Mouse (Mus musculus): Measurements from ENCODE around the gene Trim28.

Trim28 gene

DNA sequence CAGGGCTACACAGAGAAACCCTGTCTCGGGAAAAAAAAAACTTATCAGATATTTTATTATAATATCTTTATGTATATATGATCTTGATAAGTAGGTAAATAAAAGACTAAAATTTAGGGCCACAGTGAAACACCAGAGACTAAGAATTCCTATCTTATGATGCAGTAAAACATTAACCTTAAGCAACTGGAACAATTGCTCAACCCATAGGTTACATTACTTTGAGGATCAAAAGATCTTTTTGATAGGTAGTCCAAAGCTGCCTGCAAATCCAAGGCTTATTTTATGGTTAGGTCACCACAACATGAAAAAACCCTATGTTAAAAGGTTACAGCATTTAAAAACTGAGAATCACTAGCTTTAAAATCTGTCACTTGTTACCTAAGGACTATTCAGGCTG is 2.7 kb downstream of the Trim28 start:
- no peak for DNase-seq

DNA sequence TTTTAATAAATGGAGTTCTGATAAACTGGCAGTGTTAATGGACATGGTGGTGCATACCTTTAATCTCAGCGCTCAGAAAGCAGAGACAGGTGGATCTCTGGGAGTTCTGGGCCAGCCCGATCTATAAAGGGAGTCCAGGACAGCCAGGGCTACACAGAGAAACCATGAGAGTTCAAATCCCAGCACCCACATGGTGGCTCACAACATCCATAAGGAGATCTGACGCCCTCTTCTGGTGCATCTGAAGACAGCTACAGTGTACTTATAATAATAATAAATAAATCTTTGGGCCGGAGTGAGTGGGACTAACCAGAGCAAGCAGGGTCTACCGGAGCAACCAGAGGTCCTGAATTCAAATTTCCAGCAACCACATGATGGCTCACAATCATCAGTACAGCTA is 4.5 kb downstream of the Trim28 start:
- DNase-seq = no peak

DNA sequence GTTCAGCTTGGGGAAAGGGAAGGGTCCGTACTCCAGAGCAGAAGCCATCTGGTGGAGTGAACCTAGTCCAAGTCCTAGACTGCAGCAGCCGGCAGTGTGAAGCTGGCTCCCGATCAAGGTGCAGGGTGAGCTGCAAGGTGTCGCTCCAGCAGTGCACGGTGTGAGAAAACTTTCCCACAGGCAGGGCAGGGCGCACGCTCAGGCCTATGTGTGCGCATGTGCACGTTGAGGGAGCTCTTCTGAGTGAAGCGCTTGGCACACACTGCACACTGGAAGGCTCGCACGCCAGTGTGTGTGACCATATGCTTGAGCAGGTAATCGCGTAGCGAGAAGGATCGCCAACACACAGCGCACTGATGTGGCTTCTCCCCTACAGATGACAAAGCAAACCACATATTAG is 7.1 kb downstream of the Trim28 start:
- peak; percentile 54 for DNase-seq

DNA sequence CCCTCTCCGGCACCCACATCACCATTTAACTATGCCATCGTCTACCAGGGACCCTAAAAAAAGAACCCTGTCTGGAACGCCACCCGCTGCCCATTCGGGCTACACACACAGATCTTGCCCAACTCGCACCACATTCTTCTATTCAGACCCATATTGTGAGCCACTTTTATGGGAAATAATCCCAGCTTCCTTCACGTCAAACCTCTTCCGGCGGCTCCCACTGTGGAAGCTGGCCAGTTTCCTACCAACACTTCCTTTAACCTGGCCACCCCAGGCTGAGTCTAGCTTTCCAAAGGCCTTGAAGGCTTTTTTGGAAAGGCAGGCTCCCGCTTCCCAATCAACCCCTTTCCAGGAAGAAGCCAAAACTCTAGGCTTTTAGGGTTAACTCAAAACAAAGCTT is 7.6 kb downstream of the Trim28 start:
- DNase-seq = no peak

DNA sequence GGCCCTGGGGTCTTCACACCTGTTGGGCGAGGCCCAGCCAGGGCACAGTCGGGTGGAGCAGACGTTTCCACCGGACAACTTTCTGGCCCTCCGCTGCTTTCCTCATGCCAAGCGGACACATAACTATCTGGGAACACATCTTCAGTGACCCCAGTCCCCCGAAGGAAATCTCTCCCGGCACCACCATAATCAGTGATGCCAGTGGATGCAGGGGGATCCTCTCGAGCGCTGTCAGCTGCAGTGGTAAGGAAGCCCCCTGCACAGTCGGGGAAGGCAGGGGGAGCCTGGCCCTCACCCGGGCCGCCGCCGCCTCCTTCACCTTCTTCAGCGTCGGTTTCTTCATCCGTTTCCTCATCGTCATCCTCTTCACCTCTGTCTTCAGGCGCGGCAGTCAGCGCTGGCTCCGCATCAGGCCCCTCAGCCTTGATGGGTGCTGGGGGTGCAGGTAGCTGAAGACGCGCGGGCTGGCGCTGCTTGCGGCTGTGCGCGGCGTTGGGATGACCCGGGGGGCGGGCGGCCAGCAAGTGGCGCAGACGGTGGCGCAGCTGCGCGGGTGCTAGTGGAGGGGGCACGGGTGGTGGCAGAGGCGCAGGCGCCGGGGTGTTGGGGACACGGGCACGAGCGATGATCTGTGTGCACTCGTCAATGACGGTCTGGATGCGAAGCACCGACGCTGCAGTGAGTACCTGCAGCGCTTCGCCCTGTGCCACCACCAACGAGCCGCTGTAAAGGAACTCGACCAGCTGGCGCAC is 8.6 kb downstream of the Trim28 start:
- DNase-seq = peak; percentile 59

DNA sequence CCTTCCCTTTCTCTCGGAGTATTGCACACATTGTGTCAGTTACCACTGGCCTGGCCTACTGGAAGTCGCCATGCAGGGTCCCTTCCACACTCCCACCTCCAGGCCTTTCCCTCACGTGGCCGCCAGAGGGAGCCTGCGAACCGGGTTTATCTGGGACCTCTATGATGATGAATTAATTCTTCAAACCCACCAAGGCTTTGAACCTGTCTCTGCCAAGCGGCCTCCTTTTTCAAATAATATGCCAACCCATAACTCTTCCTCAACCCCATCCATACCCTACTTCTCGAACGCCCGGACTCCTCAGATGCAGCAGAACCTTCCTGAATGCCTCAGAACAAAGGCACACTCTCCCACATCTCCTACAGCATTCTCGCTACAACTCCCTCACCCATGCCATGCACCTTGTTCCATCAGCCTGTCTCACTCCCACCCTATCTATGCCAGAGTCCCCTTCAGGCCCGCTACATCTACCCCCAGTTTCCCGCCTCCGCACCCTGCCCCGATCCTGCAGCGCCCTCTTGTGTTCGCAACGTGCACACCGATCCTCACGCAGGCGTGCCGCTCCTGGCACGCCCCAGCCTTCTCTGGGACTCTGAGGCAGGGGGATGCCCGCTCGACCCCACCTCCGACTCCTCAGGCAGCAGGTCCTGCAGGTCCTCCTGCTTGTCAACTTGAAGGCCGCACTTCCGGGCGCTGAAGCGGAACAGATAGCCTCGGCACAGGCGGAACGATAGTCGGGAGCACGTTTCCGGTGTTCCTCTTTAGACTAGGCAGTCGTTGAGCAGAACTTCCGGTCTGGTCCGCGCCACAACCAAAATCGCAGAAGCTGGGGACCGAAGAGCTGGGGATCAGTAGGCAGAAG is 10.5 kb downstream of the Trim28 start:
- DNase-seq = peak; percentile 95

DNA sequence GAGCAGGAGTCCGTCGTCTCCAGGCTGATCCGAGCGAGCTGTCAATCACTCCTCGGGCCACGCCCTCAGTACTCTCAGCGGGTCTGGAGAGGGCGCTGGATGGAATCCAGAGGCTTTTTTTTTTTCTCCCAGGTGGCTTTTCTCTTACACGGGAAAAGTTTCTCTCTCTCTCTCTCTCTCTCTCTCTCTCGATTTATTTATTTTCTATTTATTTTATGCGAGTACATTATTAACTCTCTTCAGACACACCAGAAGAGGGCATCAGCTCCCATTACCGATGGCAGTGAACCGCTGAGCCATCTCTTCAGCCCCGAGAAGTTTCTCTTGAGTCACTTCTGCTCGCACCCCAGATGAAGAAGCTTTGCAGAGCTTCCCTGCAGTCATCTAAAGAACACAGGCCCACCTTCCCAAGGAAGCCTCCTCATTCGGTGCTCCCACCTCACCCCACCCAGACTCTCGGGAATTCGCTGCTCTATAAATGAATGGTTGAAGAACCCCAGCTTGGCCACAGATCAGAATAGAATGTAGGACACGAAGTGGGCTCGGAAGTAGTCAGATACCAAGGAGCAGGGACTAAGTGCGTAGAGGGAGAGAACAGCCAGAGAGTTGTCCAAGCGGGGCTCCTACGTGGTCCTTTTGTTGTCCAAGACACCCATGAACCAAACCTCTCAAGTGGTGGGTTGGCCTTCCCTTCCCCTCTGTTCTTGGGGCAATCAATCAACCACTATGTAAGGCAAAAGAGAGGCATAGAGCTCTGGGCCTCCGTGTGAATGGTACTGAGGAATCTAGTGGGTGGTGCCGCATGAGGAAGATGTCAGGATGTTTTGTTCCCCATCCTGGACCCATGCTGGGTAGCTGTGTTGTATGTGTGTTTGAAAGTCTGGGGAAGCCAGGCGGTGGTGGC is 11.3 kb downstream of the Trim28 start, which contains the start of gene Zbtb45:
TSS of gene Zbtb45 (minus strand) at position 30 of the 904 bp plus-strand sequence.
- DNase-seq = peak; percentile 52

DNA sequence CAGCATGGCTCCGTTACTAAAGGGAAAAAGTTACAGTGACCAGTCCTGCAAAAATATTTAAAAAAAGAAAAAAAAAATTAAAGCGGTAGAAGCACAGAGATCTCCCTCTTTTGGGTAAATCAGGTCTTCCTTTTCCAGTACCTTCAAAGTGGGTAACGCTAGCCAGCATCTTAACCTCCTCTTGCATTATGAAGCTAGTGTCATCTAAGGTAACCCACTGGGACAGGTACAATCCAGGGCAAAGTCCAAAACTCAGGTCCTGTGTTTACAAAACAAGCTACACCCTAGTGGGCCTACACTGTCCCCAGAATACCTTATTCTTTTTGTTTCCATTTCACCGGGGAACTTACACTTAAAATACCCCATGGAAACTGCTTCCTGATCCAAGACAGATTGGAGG is 14.8 kb downstream of the Trim28 start:
- no peak for DNase-seq

DNA sequence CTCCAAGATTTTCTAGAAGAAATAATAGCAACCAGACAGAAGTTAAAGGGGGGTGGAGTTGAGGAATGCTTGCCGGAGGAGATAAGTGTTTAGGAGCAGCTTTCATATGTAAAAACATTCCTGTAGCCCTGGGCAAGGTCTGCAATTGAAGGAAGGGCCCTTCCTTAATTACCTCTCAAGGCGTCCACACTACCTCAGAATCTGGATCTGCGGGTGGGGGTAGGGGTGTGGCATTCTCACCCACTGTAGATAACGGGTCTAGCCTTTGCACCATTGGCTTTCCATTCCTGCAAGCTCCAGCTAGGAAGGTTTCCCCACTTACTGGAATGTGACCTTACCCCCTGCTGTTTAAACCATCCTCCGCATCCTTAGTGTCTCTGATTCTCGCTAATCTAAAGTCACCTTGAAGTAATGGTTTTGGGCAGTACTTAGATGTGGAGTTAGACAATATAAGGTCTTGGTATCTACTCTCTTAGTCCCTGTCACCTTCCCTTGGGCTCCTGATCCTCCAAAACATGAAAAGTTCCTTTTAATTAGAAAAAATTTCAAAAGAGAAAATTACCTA is 15.4 kb downstream of the Trim28 start:
- DNase-seq = no peak

DNA sequence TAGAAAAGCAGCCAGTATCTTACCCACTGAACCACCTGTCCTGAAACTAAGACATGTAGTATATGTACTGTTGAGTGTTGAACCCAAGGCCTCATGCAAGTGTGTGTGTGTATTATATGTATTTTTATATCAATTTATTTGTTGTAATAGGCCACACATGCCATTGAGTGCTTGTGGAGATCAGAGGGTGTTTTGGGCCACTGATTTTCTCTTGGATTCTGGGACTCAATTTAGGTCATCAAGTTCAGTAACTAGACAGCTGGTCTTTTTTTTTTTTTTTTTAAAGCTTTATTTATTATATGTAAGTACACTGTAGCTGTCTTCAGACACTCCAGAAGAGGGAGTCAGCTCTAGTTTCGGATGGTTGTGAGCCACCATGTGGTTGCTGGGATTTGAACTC is 16.3 kb downstream of the Trim28 start:
- no peak for DNase-seq

DNA sequence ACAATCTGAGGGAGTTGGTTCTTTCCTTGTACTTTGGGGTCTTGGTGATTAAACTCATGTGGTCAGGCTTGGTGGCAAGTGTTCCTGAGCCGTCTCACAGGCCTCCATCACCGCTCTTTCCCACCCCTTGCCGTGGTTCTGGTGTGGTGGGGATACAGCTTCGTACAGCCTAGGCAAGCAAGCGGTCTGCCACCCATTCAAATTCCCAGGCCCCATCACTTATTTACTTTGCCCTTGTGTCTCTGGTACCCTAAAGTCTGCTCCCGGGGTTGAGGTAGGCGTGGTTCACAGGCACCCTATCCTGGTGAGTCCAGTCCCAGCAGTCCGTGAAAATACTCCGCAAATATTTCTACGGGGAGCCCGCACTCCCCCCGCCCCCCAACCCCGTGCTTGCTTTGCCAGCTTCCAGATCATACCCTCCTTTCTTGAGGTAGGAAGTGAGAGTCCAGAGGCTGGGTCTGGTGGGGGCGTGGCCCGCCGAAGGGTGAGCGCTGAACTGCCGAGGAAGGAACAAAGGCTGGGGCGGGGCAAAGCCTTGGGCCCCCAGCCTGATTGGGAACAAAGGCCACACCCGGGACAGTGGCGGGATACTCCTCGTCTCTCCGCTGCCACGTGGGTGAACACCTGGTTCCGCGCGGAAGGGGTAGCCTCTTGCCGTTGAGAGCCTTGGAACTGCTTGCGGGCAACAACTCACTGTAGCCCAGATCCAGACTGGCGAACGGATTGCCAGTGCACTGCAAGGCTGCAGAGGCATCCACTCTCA is 24.0 kb downstream of the Trim28 start:
- DNase-seq = peak; percentile 82

DNA sequence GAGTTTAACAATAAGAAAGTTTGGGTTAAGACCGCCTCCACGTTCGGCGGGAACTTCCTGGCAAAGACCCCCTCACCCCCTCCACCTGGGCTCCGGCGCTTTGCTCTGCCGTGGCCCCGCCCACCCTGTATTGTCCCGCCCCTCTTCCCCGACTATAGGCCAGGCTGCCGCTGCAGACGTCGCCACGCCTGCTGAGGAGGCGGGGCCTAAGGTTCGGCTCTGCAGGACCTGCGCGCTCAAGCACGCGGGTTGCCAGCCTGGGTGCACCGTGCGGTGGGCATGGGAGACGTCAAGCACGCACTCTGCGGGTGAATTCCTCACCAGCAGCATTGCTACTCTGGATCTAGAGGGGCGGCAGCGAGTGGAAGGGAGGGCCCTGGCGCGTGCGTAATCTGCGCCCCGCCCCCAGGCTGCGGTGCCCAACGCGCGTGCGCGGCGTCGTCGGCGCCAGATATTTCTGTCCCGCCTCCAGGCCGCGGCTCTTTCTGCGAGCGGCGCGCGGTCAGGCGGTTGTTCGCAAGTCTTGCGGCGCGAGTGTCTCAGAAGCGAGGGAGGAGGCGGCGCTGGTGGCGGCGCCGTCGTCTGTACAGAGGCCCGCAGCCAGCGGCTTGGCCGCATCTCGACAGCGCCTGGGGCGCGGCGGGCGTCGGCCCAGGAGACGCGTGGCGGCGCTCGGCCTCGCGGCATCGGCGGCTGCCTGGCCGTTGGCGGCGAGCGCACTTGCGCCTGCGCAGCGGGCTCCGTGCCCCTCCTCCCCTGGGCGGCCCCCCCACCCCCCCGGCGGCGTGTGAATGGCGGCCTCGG is 25.2 kb downstream of the Trim28 start:
- DNase-seq = peak; percentile 96

DNA sequence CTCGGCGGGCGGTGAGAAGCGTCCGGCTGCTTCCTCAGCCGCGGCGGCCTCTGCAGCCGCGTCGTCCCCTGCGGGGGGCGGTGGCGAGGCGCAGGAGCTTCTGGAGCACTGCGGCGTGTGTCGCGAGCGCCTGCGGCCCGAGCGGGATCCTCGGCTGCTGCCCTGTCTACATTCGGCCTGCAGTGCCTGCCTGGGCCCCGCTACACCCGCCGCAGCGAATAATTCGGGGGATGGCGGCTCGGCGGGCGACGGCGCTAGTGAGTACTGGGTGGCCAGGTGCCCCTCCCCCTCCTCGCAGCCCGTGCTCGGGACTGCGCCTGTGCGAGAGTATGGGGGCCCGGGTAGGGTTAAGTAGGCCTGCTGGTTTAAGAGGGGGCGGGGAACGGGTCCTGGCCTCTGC is 25.9 kb downstream of the Trim28 start:
- peak; percentile 90 for DNase-seq

DNA sequence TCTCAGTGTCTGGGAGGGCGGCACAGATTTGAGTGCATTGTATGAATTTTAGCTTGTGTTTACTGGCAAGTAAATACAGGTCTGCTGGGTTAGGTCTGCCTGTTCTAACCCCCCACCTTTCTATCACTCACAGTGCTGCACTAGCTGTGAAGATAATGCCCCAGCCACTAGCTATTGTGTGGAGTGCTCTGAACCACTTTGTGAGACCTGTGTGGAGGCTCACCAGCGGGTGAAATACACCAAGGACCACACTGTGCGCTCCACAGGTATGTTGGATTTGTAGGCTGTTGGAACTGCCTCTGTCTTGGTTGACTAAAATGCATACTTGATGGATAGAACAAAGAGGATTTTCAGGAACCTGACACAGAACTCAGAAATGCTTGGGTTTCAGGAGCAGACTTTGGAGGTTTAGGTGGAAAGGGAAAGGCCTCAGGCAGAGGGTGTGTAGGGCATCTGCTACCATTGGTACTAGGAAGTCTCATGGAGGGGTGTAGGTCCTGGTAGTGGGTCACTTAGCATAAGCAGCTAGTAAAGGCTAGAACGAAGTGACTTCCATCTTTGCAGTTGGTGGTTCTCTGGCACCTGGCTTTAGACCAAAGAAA is 26.7 kb downstream of the Trim28 start:
- DNase-seq = peak; percentile 43

DNA sequence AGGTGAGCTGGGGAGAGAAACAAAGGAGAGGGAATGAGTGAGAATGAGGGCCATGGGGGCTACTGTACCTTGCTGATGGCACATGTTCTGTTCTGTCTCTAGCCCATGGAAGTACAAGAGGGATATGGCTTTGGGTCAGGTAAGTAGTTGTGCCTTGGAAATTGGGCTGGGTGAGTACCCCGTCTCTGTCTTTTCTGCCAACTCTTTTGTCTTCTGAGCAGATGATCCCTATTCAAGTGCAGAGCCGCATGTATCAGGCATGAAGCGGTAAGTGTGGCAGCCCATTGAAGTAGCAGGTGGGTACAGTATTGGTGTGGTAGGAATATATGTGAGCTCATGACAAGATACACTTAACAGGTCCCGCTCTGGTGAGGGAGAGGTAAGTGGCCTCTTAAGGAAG is 30.1 kb downstream of the Trim28 start:
- DNase-seq = no peak

DNA sequence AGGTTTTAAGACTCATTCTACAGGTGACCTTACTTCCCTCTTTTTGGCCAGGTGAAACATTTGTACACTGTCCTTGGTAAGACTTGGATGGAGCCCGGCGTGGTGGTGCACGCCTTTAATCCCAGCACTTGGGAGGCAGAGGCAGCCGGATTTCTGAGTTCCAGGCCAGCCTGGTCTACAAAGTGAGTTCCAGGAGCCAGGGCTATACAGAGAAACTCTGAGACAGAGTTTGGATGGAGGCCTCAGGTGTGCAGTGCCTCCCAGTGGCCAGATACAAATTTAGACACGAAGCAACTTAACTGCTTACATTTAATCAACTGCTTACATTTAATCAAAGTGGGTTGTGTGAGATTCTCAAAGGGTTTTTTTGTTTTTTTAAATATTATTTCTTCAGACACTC is 32.2 kb downstream of the Trim28 start:
- DNase-seq = no peak

DNA sequence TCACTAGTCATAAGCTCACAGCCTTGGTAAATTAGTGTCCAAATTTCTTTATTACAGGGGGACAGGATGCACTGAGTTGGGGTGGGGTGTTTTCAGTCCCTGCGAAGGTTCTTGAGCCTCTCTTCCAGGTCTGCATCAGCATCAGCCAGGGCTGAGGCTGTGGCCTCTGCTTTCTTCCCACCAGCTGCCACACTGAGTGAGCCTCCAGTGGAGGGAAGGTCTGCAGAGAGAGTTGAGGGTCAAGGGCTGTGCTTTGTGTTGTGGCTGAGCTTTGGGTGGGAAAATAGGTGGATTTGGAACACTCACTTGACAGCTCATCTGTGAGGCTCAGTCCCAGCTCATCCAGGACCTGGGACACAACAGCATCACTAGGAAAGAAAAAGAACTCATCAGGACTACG is 33.1 kb downstream of the Trim28 start:
- no peak for DNase-seq

DNA sequence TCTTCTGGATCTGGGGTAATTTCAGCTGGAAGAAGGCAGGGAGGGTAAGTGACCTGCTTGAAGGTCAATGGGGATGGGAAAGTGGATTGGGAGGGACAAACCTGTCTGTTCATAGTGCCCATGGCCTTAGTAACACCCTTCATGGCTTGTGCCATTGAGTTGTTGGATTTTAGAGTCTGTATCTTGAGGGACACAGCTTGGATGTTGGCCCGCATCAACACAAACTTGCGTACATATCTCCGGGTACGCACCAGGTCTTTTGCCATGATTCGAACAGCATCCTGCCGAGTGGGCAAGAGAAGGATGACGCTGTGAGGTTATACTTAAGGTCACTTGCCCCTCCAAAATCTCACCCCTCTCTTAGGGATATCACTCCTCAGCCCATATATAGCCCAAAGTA is 33.6 kb downstream of the Trim28 start:
- DNase-seq = no peak

DNA sequence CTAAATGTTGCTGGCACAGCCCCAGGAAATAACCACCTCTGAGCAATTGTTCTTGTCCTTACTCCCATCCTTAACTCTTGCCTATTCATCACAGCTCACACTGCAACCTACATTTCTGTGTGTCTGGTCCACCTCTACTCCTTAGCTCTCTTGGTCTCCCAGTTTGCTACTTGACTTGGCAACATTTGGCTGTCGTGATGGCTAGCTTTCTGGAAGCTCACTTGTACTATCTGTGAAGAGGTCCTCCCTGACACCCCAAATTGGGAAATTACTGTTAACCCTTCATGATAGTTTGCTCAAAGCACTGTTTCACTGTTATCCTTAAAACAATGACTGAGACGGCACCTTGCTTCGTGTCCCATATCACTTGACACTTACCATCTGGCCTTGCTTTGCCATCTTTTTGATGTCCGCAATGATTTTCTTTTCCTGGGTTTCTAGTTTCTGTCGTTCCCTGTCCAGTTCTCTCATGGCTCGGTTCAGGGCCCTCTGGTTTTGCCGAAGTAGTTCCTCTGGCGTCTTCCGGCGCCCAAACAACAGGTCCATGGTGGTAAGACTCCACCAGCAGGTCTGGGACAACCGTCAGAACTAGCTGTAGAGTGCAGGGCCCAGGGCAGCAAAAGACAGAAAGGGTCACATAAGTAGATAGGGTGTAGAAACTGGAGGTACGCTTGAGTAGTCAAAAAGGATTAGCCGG is 34.7 kb downstream of the Trim28 start:
- DNase-seq = no peak
